Mouse (Mus musculus) right cerebral cortex, adult 2 months (tissue): ENCODE results near the gene 1700001P01Rik.
A peak's percentile ranks its signal among the peaks of the same experiment; 100 is the strongest.
"Not testable (repeated sequence)": the region's sequence is repeated elsewhere in the genome, so short reads cannot be mapped to it uniquely, and the experiment has no call there.

Experiments
- DNase-seq, 2 experiments: peaks; one replicate each; pipeline ENCODE4 v3.0.0; 2021 to 2022; ENCODE audit warnings: low spot score in 2 of 2

The 1700001P01Rik gene

GRCm38 (mm10) chr11:97745331-97745721 lies 30.4 kb downstream of the 1700001P01Rik start:
- no peak for DNase-seq

GRCm38 (mm10) chr11:97744718-97745330 lies 30.9 kb downstream of the 1700001P01Rik start:
- DNase-seq, result peak; percentile 98 to 99

- peak; percentile 27 to 52 for DNase-seq
Measured at GRCm38 (mm10) chr11:97744063-97744717, 31.5 kb downstream of the 1700001P01Rik start, which contains the start of gene Pip4k2b. TSS of gene Pip4k2b (minus strand) at chr11:97744704.

- DNase-seq, result no peak
Measured at GRCm38 (mm10) chr11:97743423-97743822, 32.3 kb downstream of the 1700001P01Rik start.

GRCm38 (mm10) chr11:97742591-97742990 lies 33.1 kb downstream of the 1700001P01Rik start:
- no peak for DNase-seq

- no peak for DNase-seq
Measured at GRCm38 (mm10) chr11:97742157-97742556, 33.6 kb downstream of the 1700001P01Rik start.

- peak in 1 of 2 experiments; percentile 37 for DNase-seq
Measured at GRCm38 (mm10) chr11:97740190-97740589, 35.5 kb downstream of the 1700001P01Rik start.

GRCm38 (mm10) chr11:97739155-97739554 lies 36.6 kb downstream of the 1700001P01Rik start:
- DNase-seq, result no peak

- DNase-seq, result no peak
Measured at GRCm38 (mm10) chr11:97738703-97739102, 37.0 kb downstream of the 1700001P01Rik start.

- no peak for DNase-seq
Measured at GRCm38 (mm10) chr11:97737600-97737999, 38.1 kb downstream of the 1700001P01Rik start.

- no peak for DNase-seq
Measured at GRCm38 (mm10) chr11:97736645-97737044, 39.1 kb downstream of the 1700001P01Rik start.

GRCm38 (mm10) chr11:97734810-97735209 lies 40.9 kb downstream of the 1700001P01Rik start:
- not testable (repeated sequence) for DNase-seq

GRCm38 (mm10) chr11:97733689-97734088 lies 42.0 kb downstream of the 1700001P01Rik start:
- DNase-seq, result no peak

- DNase-seq, result no peak
Measured at GRCm38 (mm10) chr11:97728730-97729129, 47.0 kb downstream of the 1700001P01Rik start.

GRCm38 (mm10) chr11:97728311-97728710 lies 47.4 kb downstream of the 1700001P01Rik start:
- no peak for DNase-seq

- no peak for DNase-seq
Measured at GRCm38 (mm10) chr11:97723709-97724108, 52.0 kb downstream of the 1700001P01Rik start.
